Mouse (Mus musculus): ENCODE data around the gene Cab39. TPM values are rescaled to one million over a fixed set of nuclear protein-coding genes. Genes with fewer than 3 reads are reported as not detected.
A peak's percentile ranks its signal among the peaks of the same experiment; 100 is the strongest.

Cab39 gene
- polyA plus RNA-seq, 2 experiments: 15.8 to 20.4 TPM

- H3K4me2 ChIP-seq (ENCODE audit: low read depth): no peak overlapping the region
- H3K9me3 ChIP-seq (ENCODE audit: control insufficient read depth, low read length): no peaks in the 10 kb centered on the region
- H3K4me1 ChIP-seq (replicated peaks; ENCODE audit: control insufficient read depth in 2 of 2, insufficient read depth in 2 of 2, low read length in 1 of 2): no peaks in the 10 kb centered on the region
- DNase-seq (ENCODE audit: low read depth in 3 of 3, low spot score in 3 of 3): no peak
- no peak for ATAC-seq (ENCODE audit: insufficient read depth)
- H3K4me3 ChIP-seq (ENCODE audit: insufficient read depth in 1 of 2, low read depth in 2 of 2, low read length in 2 of 2): no peak overlapping the region
- H3K27ac ChIP-seq: no peak overlapping the region
- H3K36me3 ChIP-seq (replicated peaks; ENCODE audit: control insufficient read depth, insufficient read depth, low read depth): peaks cover 39% of the 10 kb centered on the region
- no peak overlapping the region for H3K9ac ChIP-seq (replicated peaks)
- no peaks in the 10 kb centered on the region for H3K27me3 ChIP-seq (ENCODE audit: control insufficient read depth, insufficient read depth, low read length)
- whole genome bisulfite sequencing (ENCODE audit: insufficient replicate concordance): 87% methylated on average over 3 of the region's 3 CpGs
- no peak for TF ChIP-seq EP300 (IDR thresholded peaks at IDR 0.05; ENCODE audit: low read depth)
Measured at GRCm38 (mm10) chr1:85845476-85845875, 52.2 kb downstream of the Cab39 start.

- Histone ChIP-seq H3K27ac (no peak overlapping the region), H3K36me3 (replicated peaks; ENCODE audit: control insufficient read depth, insufficient read depth, low read depth) (peaks cover 40% of the 10 kb centered on the region), H3K9me3 (ENCODE audit: control insufficient read depth, low read length) (no peaks in the 10 kb centered on the region), H3K4me3 (ENCODE audit: insufficient read depth in 1 of 2, low read depth in 2 of 2, low read length in 2 of 2) (no peak overlapping the region), H3K4me1 (replicated peaks; ENCODE audit: control insufficient read depth in 2 of 2, insufficient read depth in 2 of 2, low read length in 1 of 2) (no peaks in the 10 kb centered on the region), H3K4me2 (ENCODE audit: low read depth) (no peak overlapping the region), H3K9ac (replicated peaks) (no peak overlapping the region), H3K27me3 (ENCODE audit: control insufficient read depth, insufficient read depth, low read length) (no peaks in the 10 kb centered on the region)
- DNase-seq (ENCODE audit: low read depth in 3 of 3, low spot score in 3 of 3): no peak
- 80% methylated on average over 14 of the region's 14 CpGs for WGBS (ENCODE audit: insufficient replicate concordance)
- no peak for ATAC-seq (ENCODE audit: insufficient read depth)
- TF ChIP-seq EP300 (IDR thresholded peaks at IDR 0.05; ENCODE audit: low read depth) (no peak), CTCF (IDR thresholded peaks at IDR 0.05; ENCODE audit: low read depth) (no peak)
Measured at GRCm38 (mm10) chr1:85849016-85849415, 55.8 kb downstream of the Cab39 start.

GRCm38 (mm10) chr1:85850851-85851250 is 57.6 kb downstream of the Cab39 start:
- Histone ChIP-seq H3K27me3 (ENCODE audit: control insufficient read depth, insufficient read depth, low read length) (no peaks in the 10 kb centered on the region), H3K4me2 (ENCODE audit: low read depth) (no peak overlapping the region), H3K4me3 (ENCODE audit: insufficient read depth in 1 of 2, low read depth in 2 of 2, low read length in 2 of 2) (no peak overlapping the region), H3K27ac (no peak overlapping the region), H3K36me3 (replicated peaks; ENCODE audit: control insufficient read depth, insufficient read depth, low read depth) (peaks cover 36% of the 10 kb centered on the region), H3K9ac (replicated peaks) (no peak overlapping the region), H3K4me1 (replicated peaks; ENCODE audit: control insufficient read depth in 2 of 2, insufficient read depth in 2 of 2, low read length in 1 of 2) (no peaks in the 10 kb centered on the region), H3K9me3 (ENCODE audit: control insufficient read depth, low read length) (no peaks in the 10 kb centered on the region)
- DNase-seq (ENCODE audit: low read depth in 3 of 3, low spot score in 3 of 3) (no peak), ATAC-seq (ENCODE audit: insufficient read depth) (no peak)
- WGBS (ENCODE audit: insufficient replicate concordance): 86% methylated on average over 5 of the region's 5 CpGs
- TF ChIP-seq CTCF (IDR thresholded peaks at IDR 0.05; ENCODE audit: low read depth) (no peak), EP300 (IDR thresholded peaks at IDR 0.05; ENCODE audit: low read depth) (no peak)

- Histone ChIP-seq H3K36me3 (replicated peaks; ENCODE audit: control insufficient read depth, insufficient read depth, low read depth) (peaks cover 21% of the 10 kb centered on the region), H3K9ac (replicated peaks) (no peak overlapping the region), H3K27me3 (ENCODE audit: control insufficient read depth, insufficient read depth, low read length) (no peaks in the 10 kb centered on the region), H3K9me3 (ENCODE audit: control insufficient read depth, low read length) (no peaks in the 10 kb centered on the region), H3K4me2 (ENCODE audit: low read depth) (no peak overlapping the region), H3K27ac (no peak overlapping the region), H3K4me1 (replicated peaks; ENCODE audit: control insufficient read depth in 2 of 2, insufficient read depth in 2 of 2, low read length in 1 of 2) (no peaks in the 10 kb centered on the region), H3K4me3 (ENCODE audit: insufficient read depth in 1 of 2, low read depth in 2 of 2, low read length in 2 of 2) (no peak overlapping the region)
- DNase-seq (ENCODE audit: low read depth in 3 of 3, low spot score in 3 of 3): peak; percentile 39 to 52 (median 43)
- WGBS (ENCODE audit: insufficient replicate concordance): 67% methylated on average over 2 of the region's 2 CpGs
- TF ChIP-seq EP300 (IDR thresholded peaks at IDR 0.05; ENCODE audit: low read depth): no peak
- peak; percentile 98 for TF ChIP-seq CTCF (IDR thresholded peaks at IDR 0.05; ENCODE audit: low read depth)
- peak; percentile 37; the same call in 1 of the 2 replicates for ATAC-seq (ENCODE audit: insufficient read depth)
Measured at GRCm38 (mm10) chr1:85852996-85853689, 59.9 kb downstream of the Cab39 start.

GRCm38 (mm10) chr1:85853865-85854264 is 60.6 kb downstream of the Cab39 start:
- H3K4me3 ChIP-seq (ENCODE audit: insufficient read depth in 1 of 2, low read depth in 2 of 2, low read length in 2 of 2): no peak overlapping the region
- 84% methylated on average over 2 of the region's 2 CpGs for WGBS (ENCODE audit: insufficient replicate concordance)
- no peaks in the 10 kb centered on the region for H3K4me1 ChIP-seq (replicated peaks; ENCODE audit: control insufficient read depth in 2 of 2, insufficient read depth in 2 of 2, low read length in 1 of 2)
- no peak for ATAC-seq (ENCODE audit: insufficient read depth)
- TF ChIP-seq CTCF (IDR thresholded peaks at IDR 0.05; ENCODE audit: low read depth) (no peak), EP300 (IDR thresholded peaks at IDR 0.05; ENCODE audit: low read depth) (no peak)
- H3K4me2 ChIP-seq (ENCODE audit: low read depth): no peak overlapping the region
- H3K36me3 ChIP-seq (replicated peaks; ENCODE audit: control insufficient read depth, insufficient read depth, low read depth): peaks cover 14% of the 10 kb centered on the region
- no peaks in the 10 kb centered on the region for H3K9me3 ChIP-seq (ENCODE audit: control insufficient read depth, low read length)
- DNase-seq (ENCODE audit: low read depth in 3 of 3, low spot score in 3 of 3): no peak
- no peak overlapping the region for H3K27ac ChIP-seq
- H3K27me3 ChIP-seq (ENCODE audit: control insufficient read depth, insufficient read depth, low read length): no peaks in the 10 kb centered on the region
- no peak overlapping the region for H3K9ac ChIP-seq (replicated peaks)

Measured in liver, embryonic 14.5 days (tissue).